Mouse (Mus musculus) lung, embryonic 15.5 days (tissue): ENCODE measurements around the gene Setd1b. TPM values are rescaled to one million over a fixed set of nuclear protein-coding genes. Genes with fewer than 3 reads are reported as not detected.

Experiments used
- ATAC-seq: fragments of 200-750 bp; cut with Nextera tagmentation; 2 replicates; pipeline ENCODE4 v1.8.0; 2017; ENCODE audit warnings: moderate number of reproducible peaks, borderline replicate concordance; ENCODE audit not compliant: low FRiP score, low TSS enrichment; ENCODE audit errors: extremely low read depth
- H3K27ac ChIP-seq: fragments of 300-500 bp; sonication (generic); 2 replicates; pipeline ENCODE4 v1.5.1; 2015; ENCODE audit warnings: moderate library complexity, mild to moderate bottlenecking, inconsistent platforms
- H3K27me3 ChIP-seq: fragments of 300-500 bp; sonication (generic); 2 replicates; pipeline ENCODE4 v1.6.1; 2015; ENCODE audit warnings: inconsistent platforms
- H3K36me3 ChIP-seq: fragments of 300-500 bp; sonication (generic); 2 replicates; pipeline ENCODE4 v1.6.1; 2015; ENCODE audit warnings: inconsistent platforms
- H3K4me1 ChIP-seq: fragments of 300-500 bp; sonication (generic); 2 replicates; pipeline ENCODE4 v1.6.1; 2015; ENCODE audit warnings: inconsistent platforms
- H3K4me2 ChIP-seq: fragments of 300-500 bp; sonication (generic); 2 replicates; pipeline ENCODE4 v1.6.1; 2015; ENCODE audit warnings: inconsistent platforms, mild to moderate bottlenecking, moderate library complexity
- H3K4me3 ChIP-seq: fragments of 300-500 bp; sonication (generic); 2 replicates; pipeline ENCODE4 v1.5.1; 2015; ENCODE audit warnings: mild to moderate bottlenecking, inconsistent platforms
- H3K9ac ChIP-seq: fragments of 300-500 bp; sonication (generic); 2 replicates; pipeline ENCODE4 v1.6.1; 2015; ENCODE audit warnings: inconsistent platforms
- H3K9me3 ChIP-seq: fragments of 300-500 bp; sonication (generic); 2 replicates; pipeline ENCODE4 v1.6.1; 2016; ENCODE audit warnings: inconsistent platforms
- WGBS: fragments of 180-500 bp; shearing (Covaris S2); methylation state at CpG from one replicate; pipeline ENCODE4 v1.1.7; 2015; 5-methylcytosine and 5-hydroxymethylcytosine counted together
- polyA plus RNA-seq: library from polyadenylated mRNA; unstranded; fragments of >200 nt; fragmentation: Nextera tagmentation; extraction: Ambion mirVana; gene quantifications from 2 replicates; pipeline ENCODE4 v1.2.1, GENCODE M21; 2015

Gene Setd1b
- polyA plus RNA-seq, 1 experiment from 2014 or later, result 9.2 TPM

DNA sequence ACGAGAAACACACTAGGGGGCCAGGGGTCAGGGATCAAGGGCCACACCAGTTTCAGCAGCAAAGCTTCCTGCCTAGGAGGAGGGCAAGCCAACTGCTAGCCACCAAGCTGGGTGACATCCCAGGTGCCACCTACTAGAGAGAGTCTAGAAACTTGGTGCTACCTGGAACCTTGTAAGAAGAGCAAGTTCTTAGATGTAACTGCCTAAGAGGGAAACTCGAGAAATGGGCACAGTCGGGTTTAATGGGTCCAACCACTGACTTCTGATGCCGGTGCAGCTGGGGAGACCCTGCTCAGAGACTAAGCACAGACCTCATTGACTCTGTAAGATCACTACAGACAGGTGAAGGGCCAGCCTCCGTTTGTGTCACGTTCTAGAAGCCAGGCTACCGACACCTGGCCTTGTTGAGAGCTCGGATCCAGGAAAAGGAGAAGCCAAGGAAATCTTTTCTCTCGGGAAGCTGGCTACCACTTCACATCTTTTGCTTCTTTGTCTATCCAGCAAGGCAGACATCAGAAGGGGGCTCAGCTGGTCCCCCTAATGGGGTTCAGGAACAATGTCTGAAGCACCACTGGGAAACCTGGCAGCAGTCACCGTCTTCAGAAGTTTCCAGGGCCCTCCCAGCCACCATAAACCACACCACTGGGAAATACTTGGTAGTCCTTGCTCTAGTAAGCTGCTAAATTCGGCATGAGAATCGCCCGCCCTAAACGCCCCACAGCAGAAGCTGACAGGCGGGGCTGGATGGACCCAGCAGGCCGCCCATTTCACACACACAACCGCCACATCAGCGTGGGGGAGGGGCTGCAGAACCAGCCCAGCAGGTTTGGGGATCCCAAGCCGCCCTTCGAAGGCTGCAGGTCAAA lies 4.7 kb upstream of the Setd1b start:
- Histone ChIP-seq H3K27ac (peak overlapping the region; percentile 100), H3K9me3 (no peaks in the 10 kb centered on the region), H3K4me2 (peak overlapping the region; percentile 99), H3K4me1 (peaks cover 58% of the 10 kb centered on the region), H3K9ac (peak overlapping the region; percentile 96), H3K36me3 (no peaks in the 10 kb centered on the region), H3K27me3 (no peaks in the 10 kb centered on the region), H3K4me3 (peak overlapping the region; percentile 57)
- 3% methylated on average over 20 of the region's 20 CpGs for WGBS
- ATAC-seq, result peak; percentile 8; the same call in 1 of the 2 replicates

DNA sequence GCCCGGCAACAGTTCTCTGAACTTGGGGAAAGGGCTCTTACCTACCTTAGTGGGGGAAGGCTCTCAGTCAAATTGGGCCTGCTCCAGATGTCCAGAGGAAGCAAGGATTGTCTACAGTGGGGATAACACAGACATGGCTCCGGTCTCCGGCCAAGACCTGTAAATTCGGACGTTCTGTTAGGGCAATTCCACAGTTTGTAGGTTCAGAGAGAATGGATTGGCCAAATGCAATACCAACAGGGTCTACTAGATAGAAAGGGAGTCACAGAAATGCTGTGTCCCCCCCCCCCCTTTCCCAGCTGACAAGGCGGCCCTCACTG lies 4.1 kb upstream of the Setd1b start:
- ATAC-seq, result no peak
- Histone ChIP-seq H3K4me3 (peak overlapping the region; percentile 57), H3K4me1 (peaks cover 52% of the 10 kb centered on the region), H3K27ac (peak overlapping the region; percentile 100), H3K36me3 (no peaks in the 10 kb centered on the region), H3K9me3 (no peaks in the 10 kb centered on the region), H3K27me3 (no peaks in the 10 kb centered on the region), H3K4me2 (peak overlapping the region; percentile 99), H3K9ac (peak overlapping the region; percentile 96)
- under 1% methylated on average over 6 of the region's 6 CpGs for WGBS

DNA sequence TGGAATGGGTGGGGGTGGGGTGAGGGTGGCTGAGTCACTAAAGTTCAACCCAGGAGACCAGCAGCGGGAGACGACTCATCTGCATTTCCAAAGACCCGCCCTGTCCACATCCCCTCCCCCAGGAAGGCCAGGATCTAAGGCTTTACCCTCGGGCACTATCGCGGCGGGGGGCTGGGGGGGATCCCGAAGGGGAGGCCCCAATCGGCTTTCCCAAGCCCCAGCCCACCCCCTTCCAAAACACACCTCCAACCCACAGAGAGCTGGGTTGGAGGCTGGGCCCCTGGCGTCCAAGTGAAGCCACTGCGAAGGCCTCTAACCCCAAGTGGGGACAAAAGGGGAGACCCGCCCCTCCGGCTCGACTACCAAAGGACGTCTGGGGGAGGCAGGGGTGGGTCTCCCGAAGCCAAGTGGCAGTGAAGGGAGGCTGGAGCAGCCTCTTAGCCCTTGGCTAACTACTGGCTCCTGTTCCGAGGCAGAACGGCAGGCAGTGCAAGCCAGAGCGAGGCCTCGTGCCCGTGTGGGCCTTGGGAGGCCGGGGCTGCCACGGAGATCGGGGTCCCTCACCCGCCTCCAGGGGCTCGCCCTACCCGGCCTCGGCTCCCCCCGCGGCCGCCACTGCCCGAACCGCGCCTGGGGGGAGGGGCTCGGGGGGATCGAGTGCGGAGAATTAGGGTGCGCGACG lies 3.6 kb upstream of the Setd1b start:
- Histone ChIP-seq H3K9me3 (no peaks in the 10 kb centered on the region), H3K4me3 (peak overlapping the region; percentile 57), H3K36me3 (no peaks in the 10 kb centered on the region), H3K9ac (peak overlapping the region; percentile 96), H3K27me3 (no peaks in the 10 kb centered on the region), H3K27ac (peak overlapping the region; percentile 100), H3K4me2 (peak overlapping the region; percentile 99), H3K4me1 (peaks cover 49% of the 10 kb centered on the region)
- WGBS, result under 1% methylated on average over 38 of the region's 40 CpGs
- ATAC-seq, result peak; percentile 37

GRCm38 (mm10) chr5:123138953-123139721 lies 2.9 kb upstream of the Setd1b start:
- ATAC-seq, result no peak
- peak overlapping the region; percentile 100 for H3K27ac ChIP-seq
- WGBS, result 1% methylated on average over 39 of the region's 39 CpGs
- H3K27me3 ChIP-seq, result no peaks in the 10 kb centered on the region
- H3K4me1 ChIP-seq, result peaks cover 50% of the 10 kb centered on the region
- peak overlapping the region; percentile 99 for H3K4me2 ChIP-seq
- H3K9me3 ChIP-seq, result no peaks in the 10 kb centered on the region
- H3K36me3 ChIP-seq, result no peaks in the 10 kb centered on the region
- peak overlapping the region; percentile 57 for H3K4me3 ChIP-seq
- peak overlapping the region; percentile 96 for H3K9ac ChIP-seq

- ATAC-seq, result no peak
- Histone ChIP-seq H3K4me3 (peak overlapping the region; percentile 57), H3K9ac (peak overlapping the region; percentile 96), H3K4me2 (peak overlapping the region; percentile 99), H3K4me1 (peaks cover 50% of the 10 kb centered on the region), H3K36me3 (no peaks in the 10 kb centered on the region), H3K9me3 (no peaks in the 10 kb centered on the region), H3K27ac (peak overlapping the region; percentile 100), H3K27me3 (no peaks in the 10 kb centered on the region)
- 1% methylated on average over 28 of the region's 28 CpGs for WGBS
Measured at GRCm38 (mm10) chr5:123139722-123140627, 2.0 kb upstream of the Setd1b start.

- ATAC-seq, result peak; percentile 57
- H3K27me3 ChIP-seq, result no peaks in the 10 kb centered on the region
- H3K9ac ChIP-seq, result peak overlapping the region; percentile 99
- under 1% methylated on average over 31 of the region's 31 CpGs for WGBS
- no peaks in the 10 kb centered on the region for H3K9me3 ChIP-seq
- H3K36me3 ChIP-seq, result peaks cover 3% of the 10 kb centered on the region; the same call in 1 of the 2 replicates
- H3K4me1 ChIP-seq, result peaks cover 50% of the 10 kb centered on the region
- peak overlapping the region; percentile 100 for H3K27ac ChIP-seq
- peak overlapping the region; percentile 93 for H3K4me3 ChIP-seq
- peak overlapping the region; percentile 99 for H3K4me2 ChIP-seq
Measured at GRCm38 (mm10) chr5:123140694-123141554, 1.1 kb upstream of the Setd1b start.

DNA sequence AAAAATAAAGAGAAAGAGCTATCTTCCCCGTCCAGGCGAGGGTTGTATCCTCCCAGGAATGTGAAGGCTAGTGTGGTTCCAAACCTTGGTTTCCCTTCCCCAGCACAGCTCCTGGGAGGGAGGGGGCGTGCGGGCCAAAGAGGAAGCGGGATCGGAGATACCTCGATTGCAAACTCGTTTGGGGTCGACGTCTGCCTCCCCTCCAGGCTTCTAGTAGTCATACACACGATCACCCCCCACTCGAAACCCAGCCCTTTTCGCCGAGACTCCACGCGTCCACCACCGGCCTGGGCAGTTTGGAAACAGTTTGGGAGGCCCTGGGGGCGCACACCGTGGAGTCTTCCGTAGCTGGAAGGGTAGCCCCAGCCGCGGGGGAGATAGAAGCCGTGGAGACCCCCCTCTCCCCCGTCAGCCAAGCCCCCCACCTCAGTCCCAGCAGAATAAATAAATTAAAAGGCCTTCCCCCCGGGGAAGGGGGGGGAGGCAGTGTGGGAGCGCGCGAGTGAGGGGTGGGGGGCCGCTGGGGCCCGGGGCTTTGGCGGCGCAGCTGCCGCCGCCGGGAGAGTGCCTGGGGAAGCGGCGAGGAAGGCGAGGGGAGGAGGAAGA lies 335 bp upstream of the Setd1b start:
- H3K27ac ChIP-seq, result peak overlapping the region; percentile 100
- under 1% methylated on average over 25 of the region's 38 CpGs for WGBS
- H3K4me3 ChIP-seq, result peak overlapping the region; percentile 93
- no peaks in the 10 kb centered on the region for H3K27me3 ChIP-seq
- H3K9ac ChIP-seq, result peak overlapping the region; percentile 99
- no peaks in the 10 kb centered on the region for H3K9me3 ChIP-seq
- H3K4me1 ChIP-seq, result peaks cover 43% of the 10 kb centered on the region
- H3K4me2 ChIP-seq, result peak overlapping the region; percentile 99
- ATAC-seq, result no peak
- peaks cover 9% of the 10 kb centered on the region for H3K36me3 ChIP-seq

GRCm38 (mm10) chr5:123143251-123143970 lies 1.4 kb downstream of the Setd1b start:
- Histone ChIP-seq H3K4me1 (peaks cover 32% of the 10 kb centered on the region), H3K27ac (peak overlapping the region; percentile 100), H3K4me3 (peak overlapping the region; percentile 93), H3K36me3 (peaks cover 26% of the 10 kb centered on the region), H3K27me3 (no peaks in the 10 kb centered on the region), H3K4me2 (peak overlapping the region; percentile 99), H3K9me3 (no peaks in the 10 kb centered on the region), H3K9ac (peak overlapping the region; percentile 99)
- WGBS, result 1% methylated on average over 22 of the region's 24 CpGs
- ATAC-seq, result no peak

DNA sequence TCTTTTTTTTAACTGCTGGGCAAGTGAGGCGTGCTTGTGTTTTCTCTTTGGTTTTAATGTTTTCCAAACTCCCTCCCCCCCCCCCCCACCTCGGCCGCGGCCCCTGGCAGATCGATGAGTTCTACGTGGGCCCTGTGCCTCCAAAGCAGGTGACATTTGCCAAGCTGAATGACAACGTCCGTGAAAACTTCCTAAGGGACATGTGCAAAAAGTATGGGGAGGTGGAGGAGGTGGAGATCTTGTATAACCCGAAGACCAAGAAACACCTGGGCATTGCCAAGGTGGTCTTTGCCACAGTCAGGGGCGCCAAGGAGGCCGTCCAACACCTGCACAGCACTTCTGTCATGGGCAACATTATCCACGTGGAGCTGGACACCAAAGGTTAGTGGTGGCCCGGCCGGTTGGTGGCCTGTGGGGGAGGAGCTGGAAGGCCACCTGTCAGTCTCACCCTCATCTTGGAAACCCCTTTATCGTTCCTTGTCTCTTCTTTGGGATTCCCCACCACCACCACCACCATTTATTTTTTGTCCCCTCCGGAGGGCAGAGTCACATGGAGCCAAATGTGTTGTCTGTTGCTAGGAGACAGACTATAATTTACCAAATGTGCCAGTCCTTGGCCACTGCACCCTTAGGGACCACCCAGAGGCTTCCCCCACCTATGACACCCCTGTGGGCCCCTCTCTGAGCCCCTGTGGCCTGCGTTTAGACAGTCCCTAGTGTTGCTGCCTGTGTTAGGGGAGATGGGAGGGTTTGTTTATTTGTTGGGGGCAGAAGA lies 2.2 kb downstream of the Setd1b start:
- WGBS, result 4% methylated on average over 17 of the region's 17 CpGs
- no peak for ATAC-seq
- peaks cover 39% of the 10 kb centered on the region for H3K4me1 ChIP-seq
- peak overlapping the region; percentile 99 for H3K9ac ChIP-seq
- H3K27me3 ChIP-seq, result no peaks in the 10 kb centered on the region
- H3K9me3 ChIP-seq, result no peaks in the 10 kb centered on the region
- peak overlapping the region; percentile 93 for H3K4me3 ChIP-seq
- peak overlapping the region; percentile 99 for H3K4me2 ChIP-seq
- peaks cover 34% of the 10 kb centered on the region for H3K36me3 ChIP-seq
- H3K27ac ChIP-seq, result peak overlapping the region; percentile 100; the same call in 1 of the 2 replicates
